Mouse (Mus musculus): ENCODE results near the gene Itih3. TPM values are rescaled to one million over a fixed set of nuclear protein-coding genes. Genes with fewer than 3 reads are reported as not detected.

The Itih3 gene
- polyA plus RNA-seq, 1 experiment: 0.02 TPM

- peak within 1 kb of the TSS; percentile 27 for H3K4me3 ChIP-seq (replicated peaks)
Observed at GRCm38 (mm10) chr14:30943038-30943437, 19.5 kb upstream of the Itih3 start, which contains the start of gene Itih1. Gene Itih1 (minus strand): TSS chr14:30943289.

GRCm38 (mm10) chr14:30942254-30942653, 18.7 kb upstream of the Itih3 start:
- Histone ChIP-seq H3K4me3 (replicated peaks) (no peak overlapping the region), H3K36me3 (ENCODE audit: control insufficient read depth) (no peaks in the 10 kb centered on the region; the same call in 1 of the 2 replicates), H3K9me3 (ENCODE audit: control insufficient read depth, low read length) (no peaks in the 10 kb centered on the region), H3K4me1 (ENCODE audit: control insufficient read depth) (no peaks in the 10 kb centered on the region), H3K27me3 (ENCODE audit: control insufficient read depth) (no peaks in the 10 kb centered on the region; the same call in none of the 2 replicates)
- TF ChIP-seq TAL1 (IDR thresholded peaks at IDR 0.05; ENCODE audit: low read length) (no peak), GATA1 (IDR thresholded peaks at IDR 0.05; ENCODE audit: low read length) (no peak)

More at GRCm38 (mm10) chr14:30943038-30943437, 19.5 kb upstream of the Itih3 start, which contains the start of gene Itih1:
- TF ChIP-seq GATA1 (IDR thresholded peaks at IDR 0.05; ENCODE audit: low read length): no peak
- no peak for TF ChIP-seq TAL1 (IDR thresholded peaks at IDR 0.05; ENCODE audit: low read length)
- Histone ChIP-seq H3K27me3 (ENCODE audit: control insufficient read depth) (no peaks in the 10 kb centered on the region; the same call in none of the 2 replicates), H3K4me1 (ENCODE audit: control insufficient read depth) (no peaks in the 10 kb centered on the region), H3K9me3 (ENCODE audit: control insufficient read depth, low read length) (no peaks in the 10 kb centered on the region), H3K36me3 (ENCODE audit: control insufficient read depth) (no peaks in the 10 kb centered on the region; the same call in 1 of the 2 replicates)

GRCm38 (mm10) chr14:30933351-30933750, 9.8 kb upstream of the Itih3 start:
- H3K9me3 ChIP-seq (ENCODE audit: control insufficient read depth, low read length): no peaks in the 10 kb centered on the region
- no peak overlapping the region for H3K4me3 ChIP-seq (replicated peaks)
- no peaks in the 10 kb centered on the region for H3K27me3 ChIP-seq (ENCODE audit: control insufficient read depth)
- H3K36me3 ChIP-seq (ENCODE audit: control insufficient read depth): no peaks in the 10 kb centered on the region; the same call in 1 of the 2 replicates
- TF ChIP-seq TAL1 (IDR thresholded peaks at IDR 0.05; ENCODE audit: low read length) (no peak), GATA1 (IDR thresholded peaks at IDR 0.05; ENCODE audit: low read length) (no peak)
- no peaks in the 10 kb centered on the region for H3K4me1 ChIP-seq (ENCODE audit: control insufficient read depth)

GRCm38 (mm10) chr14:30930386-30930785, 6.8 kb upstream of the Itih3 start:
- Histone ChIP-seq H3K9me3 (ENCODE audit: control insufficient read depth, low read length) (no peaks in the 10 kb centered on the region), H3K4me3 (replicated peaks) (no peak overlapping the region), H3K27me3 (ENCODE audit: control insufficient read depth) (no peaks in the 10 kb centered on the region), H3K4me1 (ENCODE audit: control insufficient read depth) (no peaks in the 10 kb centered on the region), H3K36me3 (ENCODE audit: control insufficient read depth) (no peaks in the 10 kb centered on the region; the same call in 1 of the 2 replicates)
- TF ChIP-seq GATA1 (IDR thresholded peaks at IDR 0.05; ENCODE audit: low read length): no peak
- TF ChIP-seq TAL1 (IDR thresholded peaks at IDR 0.05; ENCODE audit: low read length): no peak

GRCm38 (mm10) chr14:30925492-30925891, 1.9 kb upstream of the Itih3 start:
- Histone ChIP-seq H3K4me3 (replicated peaks) (no peak overlapping the region), H3K36me3 (ENCODE audit: control insufficient read depth) (peaks cover 2% of the 10 kb centered on the region; the same call in 1 of the 2 replicates), H3K4me1 (ENCODE audit: control insufficient read depth) (no peaks in the 10 kb centered on the region; the same call in 1 of the 2 replicates), H3K9me3 (ENCODE audit: control insufficient read depth, low read length) (no peaks in the 10 kb centered on the region), H3K27me3 (ENCODE audit: control insufficient read depth) (no peaks in the 10 kb centered on the region)
- TF ChIP-seq TAL1 (IDR thresholded peaks at IDR 0.05; ENCODE audit: low read length) (no peak), GATA1 (IDR thresholded peaks at IDR 0.05; ENCODE audit: low read length) (no peak)

GRCm38 (mm10) chr14:30922053-30922670, 1.4 kb downstream of the Itih3 start:
- H3K36me3 ChIP-seq (ENCODE audit: control insufficient read depth): peaks cover 4% of the 10 kb centered on the region; the same call in 1 of the 2 replicates
- H3K4me1 ChIP-seq (ENCODE audit: control insufficient read depth): no peaks in the 10 kb centered on the region; the same call in 1 of the 2 replicates
- TF ChIP-seq GATA1 (IDR thresholded peaks at IDR 0.05; ENCODE audit: low read length) (no peak), TAL1 (IDR thresholded peaks at IDR 0.05; ENCODE audit: low read length) (no peak)
- no peaks in the 10 kb centered on the region for H3K9me3 ChIP-seq (ENCODE audit: control insufficient read depth, low read length)
- H3K27me3 ChIP-seq (ENCODE audit: control insufficient read depth): no peaks in the 10 kb centered on the region
- no peak overlapping the region for H3K4me3 ChIP-seq (replicated peaks)

GRCm38 (mm10) chr14:30916516-30916915, 7.0 kb downstream of the Itih3 start:
- Histone ChIP-seq H3K4me1 (ENCODE audit: control insufficient read depth) (no peaks in the 10 kb centered on the region), H3K27me3 (ENCODE audit: control insufficient read depth) (no peaks in the 10 kb centered on the region), H3K9me3 (ENCODE audit: control insufficient read depth, low read length) (no peaks in the 10 kb centered on the region), H3K36me3 (ENCODE audit: control insufficient read depth) (peaks cover 7% of the 10 kb centered on the region; the same call in 1 of the 2 replicates), H3K4me3 (replicated peaks) (no peak overlapping the region)
- TF ChIP-seq TAL1 (IDR thresholded peaks at IDR 0.05; ENCODE audit: low read length) (no peak), GATA1 (IDR thresholded peaks at IDR 0.05; ENCODE audit: low read length) (no peak)

- no peaks in the 10 kb centered on the region for H3K27me3 ChIP-seq (ENCODE audit: control insufficient read depth)
- H3K36me3 ChIP-seq (ENCODE audit: control insufficient read depth): peaks cover 7% of the 10 kb centered on the region; the same call in 1 of the 2 replicates
- TF ChIP-seq TAL1 (IDR thresholded peaks at IDR 0.05; ENCODE audit: low read length): no peak
- no peak for TF ChIP-seq GATA1 (IDR thresholded peaks at IDR 0.05; ENCODE audit: low read length)
- no peaks in the 10 kb centered on the region for H3K9me3 ChIP-seq (ENCODE audit: control insufficient read depth, low read length)
- no peak overlapping the region for H3K4me3 ChIP-seq (replicated peaks)
- H3K4me1 ChIP-seq (ENCODE audit: control insufficient read depth): no peaks in the 10 kb centered on the region
Observed at GRCm38 (mm10) chr14:30913404-30913803, 10.2 kb downstream of the Itih3 start.

GRCm38 (mm10) chr14:30912641-30913040, 10.9 kb downstream of the Itih3 start:
- Histone ChIP-seq H3K4me1 (ENCODE audit: control insufficient read depth) (no peaks in the 10 kb centered on the region), H3K9me3 (ENCODE audit: control insufficient read depth, low read length) (no peaks in the 10 kb centered on the region), H3K4me3 (replicated peaks) (no peak overlapping the region), H3K36me3 (ENCODE audit: control insufficient read depth) (peaks cover 7% of the 10 kb centered on the region; the same call in 1 of the 2 replicates), H3K27me3 (ENCODE audit: control insufficient read depth) (no peaks in the 10 kb centered on the region)
- TF ChIP-seq TAL1 (IDR thresholded peaks at IDR 0.05; ENCODE audit: low read length) (no peak), GATA1 (IDR thresholded peaks at IDR 0.05; ENCODE audit: low read length) (no peak)

Data from erythroblast, embryonic 14.5 days (primary cell).